Mouse (Mus musculus) lung, adult 2 months (tissue): ENCODE data around the gene Cdc45. TPM values are rescaled to one million over a fixed set of nuclear protein-coding genes. Genes with fewer than 3 reads are reported as not detected.

ENCODE experiments used
- DNase-seq: peaks from one replicate; pipeline ENCODE4 v3.0.0; 2022
- H3K4me1 ChIP-seq: fragments of 200-500 bp; 2 replicates; pipeline ENCODE4 v1.6.1; 2011; ENCODE audit warnings: low read length; ENCODE audit not compliant: control insufficient read depth, insufficient read depth
- H3K4me3 ChIP-seq: fragments of 200-500 bp; replicated peaks from 2 replicates; pipeline ENCODE3; 2011; ENCODE audit warnings: low read depth, mild to moderate bottlenecking, control low read depth, low read length; ENCODE audit errors: extremely low read depth
- CTCF ChIP-seq: fragments of 200-500 bp; IDR thresholded peaks from 2 replicates; pipeline ENCODE4 v1.5.1; 2011; ENCODE audit warnings: mild to moderate bottlenecking, low read length, control low read depth; ENCODE audit not compliant: insufficient read depth
- POLR2A ChIP-seq: fragments of 200-500 bp; IDR thresholded peaks from 2 replicates; pipeline ENCODE4 v1.6.1; 2011; ENCODE audit warnings: low read depth, mild to moderate bottlenecking, control low read depth, low read length, borderline replicate concordance; ENCODE audit errors: extremely low read depth
- WGBS: fragments of 180-500 bp; shearing (Covaris S2); methylation state at CpG from one replicate; pipeline ENCODE4 v1.1.7; 2018; 5-methylcytosine and 5-hydroxymethylcytosine counted together
- polyA plus RNA-seq: library from polyadenylated mRNA; depleted of rRNA; stranded (reverse); fragments of >200 nt; gene quantifications from 2 replicates; pipeline ENCODE4 v1.2.3, GENCODE M21; 2012

Gene Cdc45
- polyA plus RNA-seq, 1 experiment: 3.3 TPM

DNA sequence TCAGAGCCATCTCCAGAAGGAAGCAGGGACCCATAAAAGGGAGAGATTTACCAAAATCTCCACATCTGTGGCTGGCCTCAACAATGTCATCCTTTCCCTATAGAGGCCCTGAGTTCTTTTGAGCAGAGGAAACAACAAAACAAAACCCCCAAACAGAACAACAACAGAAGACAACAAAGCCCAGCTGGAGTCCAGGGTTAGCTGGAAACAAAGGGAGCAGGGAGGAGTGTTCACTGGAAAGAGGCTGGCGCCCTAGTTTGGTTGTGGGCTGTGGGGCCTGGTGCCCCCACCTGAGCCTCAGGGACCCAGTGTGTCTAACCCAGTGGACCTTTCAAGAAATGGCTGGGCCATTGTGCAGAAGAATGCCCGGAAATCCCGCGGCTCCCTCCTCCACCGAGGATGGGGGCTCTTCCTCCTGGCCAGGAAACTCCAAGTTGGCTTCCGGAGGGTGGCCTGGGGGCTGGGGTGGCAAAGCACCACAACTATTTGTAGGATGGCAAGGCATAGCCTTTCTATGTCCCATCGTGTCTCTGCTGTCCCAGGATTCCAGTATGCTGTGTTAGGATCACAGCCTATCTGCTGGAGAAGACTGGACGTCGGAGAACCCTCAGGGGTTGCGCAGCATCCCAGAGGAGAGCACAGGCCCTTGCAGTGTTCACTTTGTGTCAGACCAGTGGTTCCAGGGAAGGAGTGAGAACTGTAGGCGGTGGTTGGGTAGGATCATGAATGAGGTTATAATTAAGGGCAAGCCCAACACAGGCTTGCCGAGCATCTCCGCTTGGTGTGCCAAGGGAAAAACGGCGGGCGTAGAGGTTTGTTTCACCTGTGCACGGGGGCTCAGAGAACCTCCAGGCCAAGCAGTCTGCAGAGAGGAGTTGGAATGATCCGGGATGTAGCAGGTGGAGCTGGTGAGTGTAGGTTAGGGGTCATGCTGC lies 35.9 kb downstream of the Cdc45 start:
- no peak for TF ChIP-seq CTCF
- TF ChIP-seq POLR2A: peak; percentile 35; the same call in 1 of the 2 replicates
- H3K4me1 ChIP-seq: peaks cover 7% of the 10 kb centered on the region
- peak; percentile 43 for DNase-seq
- H3K4me3 ChIP-seq: peak overlapping the region; percentile 82
- WGBS: 39% methylated on average over 18 of the region's 18 CpGs

GRCm38 (mm10) chr16:18773936-18774335 lies 37.9 kb downstream of the Cdc45 start:
- H3K4me1 ChIP-seq: peaks cover 7% of the 10 kb centered on the region
- no peak for DNase-seq
- H3K4me3 ChIP-seq: no peak overlapping the region
- 41% methylated on average over 2 of the region's 2 CpGs for whole genome bisulfite sequencing
- TF ChIP-seq POLR2A (no peak), CTCF (no peak)

- 81% methylated on average over 1 of the region's 1 CpGs for WGBS
- DNase-seq: no peak
- H3K4me1 ChIP-seq: peaks cover 3% of the 10 kb centered on the region; the same call in 1 of the 2 replicates
- H3K4me3 ChIP-seq: no peak overlapping the region
- TF ChIP-seq POLR2A (no peak), CTCF (no peak)
These were observed 42.3 kb downstream of the Cdc45 start for GRCm38 (mm10) chr16:18769501-18769900.

- Histone ChIP-seq H3K4me3 (no peak overlapping the region), H3K4me1 (peaks cover 4% of the 10 kb centered on the region)
- DNase-seq: no peak
- WGBS: 54% methylated on average over 4 of the region's 4 CpGs
- no peak for TF ChIP-seq POLR2A
- TF ChIP-seq CTCF: no peak
These were observed 45.4 kb downstream of the Cdc45 start for GRCm38 (mm10) chr16:18766390-18766789.

GRCm38 (mm10) chr16:18762960-18763359 lies 48.8 kb downstream of the Cdc45 start:
- Histone ChIP-seq H3K4me3 (no peak overlapping the region), H3K4me1 (peaks cover 7% of the 10 kb centered on the region)
- TF ChIP-seq POLR2A (no peak), CTCF (no peak)
- WGBS: 64% methylated on average over 3 of the region's 3 CpGs
- DNase-seq: no peak

DNA sequence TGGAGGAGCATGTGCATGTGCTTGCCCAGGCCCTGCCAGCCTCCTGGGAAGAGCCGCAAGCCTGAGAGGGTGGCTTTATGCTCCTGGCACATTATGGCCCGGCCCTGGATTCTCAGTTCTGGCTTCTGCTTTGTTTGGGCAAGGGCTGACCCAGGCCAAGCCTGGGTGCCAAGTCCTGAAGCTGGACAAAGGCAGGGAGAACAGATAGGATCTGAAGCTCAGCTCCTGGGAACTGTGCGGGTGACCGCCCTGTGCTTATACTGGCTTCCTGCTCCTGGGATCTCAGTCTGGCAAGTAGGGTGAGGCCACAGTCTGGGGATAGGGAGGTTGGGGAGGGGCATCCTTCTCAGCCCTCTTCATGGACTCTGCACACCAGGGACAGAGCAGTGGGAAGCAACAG lies 50.1 kb downstream of the Cdc45 start:
- TF ChIP-seq CTCF: no peak
- no peak for TF ChIP-seq POLR2A
- WGBS: 56% methylated on average over 4 of the region's 4 CpGs
- Histone ChIP-seq H3K4me1 (peaks cover 7% of the 10 kb centered on the region), H3K4me3 (no peak overlapping the region)
- DNase-seq: peak; percentile 24

DNA sequence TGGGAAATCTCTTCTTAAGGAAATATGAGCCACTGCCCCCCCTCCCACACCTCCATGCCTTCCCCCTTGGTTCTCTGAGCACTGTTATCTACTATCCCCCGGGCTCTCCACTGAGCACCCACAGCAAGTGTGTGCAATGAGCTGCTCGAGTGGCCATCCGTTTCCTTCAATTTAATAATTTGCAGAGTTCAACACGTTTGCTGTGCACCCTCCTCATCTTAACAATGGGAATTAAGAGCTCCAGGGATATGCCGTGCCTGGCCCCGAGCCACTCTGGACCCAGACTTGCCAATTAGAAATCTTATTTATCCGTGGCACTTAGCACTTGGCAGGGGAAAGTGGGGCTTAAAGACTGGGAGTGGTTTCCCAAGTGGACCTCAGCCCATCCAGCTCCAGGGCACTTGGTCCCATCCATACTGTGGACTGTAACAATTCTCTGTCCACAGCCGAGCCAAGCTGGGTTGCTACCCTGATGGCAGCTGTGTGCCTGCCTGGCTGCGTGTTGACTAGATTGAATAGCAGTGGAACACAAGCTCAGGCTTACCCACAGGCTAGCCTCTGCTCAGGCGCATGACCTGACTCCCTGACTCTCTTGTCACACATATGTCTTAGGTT lies 59.8 kb downstream of the Cdc45 start:
- no peak for DNase-seq

DNA sequence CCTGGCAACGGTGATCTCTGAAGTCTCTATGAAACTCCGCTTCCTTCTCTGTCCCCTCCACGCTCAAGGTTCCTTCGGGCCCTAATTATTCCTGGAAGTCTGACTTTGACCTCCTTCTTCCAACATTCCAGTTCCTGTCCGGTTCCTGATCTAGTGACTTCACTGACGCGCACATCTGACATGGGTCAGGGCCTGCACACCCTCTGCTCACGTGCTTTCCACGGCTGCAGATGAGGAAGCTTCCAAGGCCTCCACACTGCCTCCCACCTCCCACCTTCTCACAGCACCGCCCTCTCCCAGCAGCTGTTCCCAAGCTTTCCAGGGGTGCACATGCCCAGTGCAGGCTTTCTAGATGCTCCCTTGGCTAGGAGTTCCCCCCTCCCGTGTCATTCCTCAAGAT lies 60.7 kb downstream of the Cdc45 start:
- no peak for TF ChIP-seq POLR2A
- TF ChIP-seq CTCF: no peak
- Histone ChIP-seq H3K4me3 (no peak overlapping the region), H3K4me1 (peaks cover 12% of the 10 kb centered on the region)
- no peak for DNase-seq
- WGBS: 45% methylated on average over 11 of the region's 11 CpGs

More for the DNA sequence above, 59.8 kb downstream of the Cdc45 start:
- Histone ChIP-seq H3K4me1 (peaks cover 12% of the 10 kb centered on the region), H3K4me3 (no peak overlapping the region)
- 34% methylated on average over 10 of the region's 10 CpGs for WGBS
- TF ChIP-seq CTCF (no peak), POLR2A (no peak)

GRCm38 (mm10) chr16:18746268-18747122 lies 65.3 kb downstream of the Cdc45 start:
- Histone ChIP-seq H3K4me3 (no peak overlapping the region), H3K4me1 (no peaks in the 10 kb centered on the region; the same call in 1 of the 2 replicates)
- no peak for TF ChIP-seq CTCF
- no peak for TF ChIP-seq POLR2A
- WGBS: 81% methylated on average over 20 of the region's 20 CpGs
- no peak for DNase-seq

GRCm38 (mm10) chr16:18738303-18738702 lies 73.5 kb downstream of the Cdc45 start:
- Histone ChIP-seq H3K4me1 (0 out of 2 replicates have a peak, but pooled peaks cover 4% of the 10 kb centered on the region), H3K4me3 (no peak overlapping the region)
- DNase-seq: no peak
- no peak for TF ChIP-seq CTCF
- no peak for TF ChIP-seq POLR2A
